8 mouse cellular contexts compared by ENCODE assay signal in the genomic region with DNA sequence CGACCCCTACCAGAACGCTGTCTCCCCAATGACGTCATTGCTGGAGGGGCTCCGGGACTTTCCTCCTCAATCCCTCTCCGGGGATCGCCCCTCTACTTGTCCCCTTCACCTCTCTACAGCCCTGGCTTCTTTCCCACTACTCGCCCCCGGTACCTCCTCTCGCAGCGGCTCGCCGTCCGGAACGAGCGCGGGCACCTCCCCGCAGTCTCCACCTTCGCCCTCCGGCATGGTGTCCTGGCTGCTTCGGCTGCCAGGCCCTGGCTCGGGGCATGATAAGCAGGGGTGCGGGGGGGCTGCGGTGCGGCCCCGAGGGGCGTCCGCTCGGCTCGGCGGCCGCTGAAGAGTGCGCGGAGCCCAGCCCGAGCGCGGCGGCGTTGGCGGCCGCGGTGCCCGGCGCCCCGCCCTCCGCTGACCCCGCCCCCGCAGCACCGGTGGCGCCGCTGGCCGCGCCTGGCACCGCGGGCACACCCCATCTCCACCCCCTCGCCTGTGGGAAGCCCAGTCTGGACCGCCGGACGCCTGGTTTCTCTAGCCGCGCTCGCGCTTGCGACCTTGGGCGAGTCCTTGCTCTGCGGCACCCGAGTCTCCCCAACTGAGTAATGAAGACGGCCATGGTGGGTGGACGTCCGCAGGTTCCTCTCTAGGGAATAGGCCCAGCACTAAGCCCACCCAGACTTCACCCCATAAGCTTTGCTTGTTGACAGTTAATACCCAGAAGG. TPM values are rescaled to one million over a fixed set of nuclear protein-coding genes. Genes with fewer than 3 reads are reported as not detected.
DNase-seq lines count a peak whose midpoint lies in the region; ATAC-seq and TF ChIP-seq lines count a peak whose summit lies in the region.

TSS of gene Tmem151a (minus strand) at position 387 of the 719 bp plus-strand sequence.

- H3K4me1 ChIP-seq in heart, embryonic 10.5 days = peaks cover 31% of the 10 kb centered on the region
- H3K4me1 ChIP-seq in embryonic fibroblast, embryonic 13.5 days (ENCODE audit: control insufficient read depth, insufficient read depth, low read length) = no peaks in the 10 kb centered on the region
- peaks cover 8% of the 10 kb centered on the region; the same call in 1 of the 2 replicates for H3K4me1 ChIP-seq in intestine, postnatal 0 days (replicated peaks; ENCODE audit: control insufficient read depth, insufficient read depth, low read length)
- peaks cover 24% of the 10 kb centered on the region for H3K4me1 ChIP-seq in limb, embryonic 12.5 days (replicated peaks)
- peaks cover 11% of the 10 kb centered on the region for H3K4me1 ChIP-seq in neural tube, embryonic 11.5 days (ENCODE audit: control insufficient read depth, insufficient read depth, low read length)

- intact Hi-C loops in heart, postnatal 14 days (cut with DNase I) = no loop called here

- DNase-seq in heart, embryonic 10.5 days (ENCODE audit: low spot score) = no peak
- DNase-seq in heart, postnatal 14 days = no peak
- DNase-seq in ZHBTc4 (ENCODE audit: low read depth, low spot score) = peak; percentile 16
- peak; percentile 16 for DNase-seq in neural tube, embryonic 11.5 days (ENCODE audit: low spot score)
- DNase-seq in yolk sac, embryonic 10.5 days (ENCODE audit: low spot score) = no peak

- 1% methylated on average over 65 of the region's 69 CpGs for WGBS in heart, embryonic 10.5 days
- under 1% methylated on average over 69 of the region's 69 CpGs for WGBS in intestine, postnatal 0 days
- under 1% methylated on average over 68 of the region's 69 CpGs for WGBS in limb, embryonic 12.5 days
- under 1% methylated on average over 59 of the region's 69 CpGs for WGBS in neural tube, embryonic 11.5 days

- 0 out of 2 replicates have a peak within 1 kb of the TSS, but pooled peaks have one; percentile 19 for H3K9ac ChIP-seq in intestine, postnatal 0 days (ENCODE audit: low read depth, low read length)
- peak within 1 kb of the TSS; percentile 60 for H3K9ac ChIP-seq in limb, embryonic 12.5 days (replicated peaks)
- H3K9ac ChIP-seq in neural tube, embryonic 11.5 days (ENCODE audit: low read length) = peak within 1 kb of the TSS; percentile 42

- peak within 1 kb of the TSS; percentile 69 for H3K4me3 ChIP-seq in heart, embryonic 10.5 days
- H3K4me3 ChIP-seq in embryonic fibroblast, embryonic 13.5 days (ENCODE audit: insufficient read depth, low read length) = peak within 1 kb of the TSS; percentile 34
- H3K4me3 ChIP-seq in intestine, postnatal 0 days (ENCODE audit: low read depth, low read length) = peak within 1 kb of the TSS; percentile 53
- peak within 1 kb of the TSS; percentile 49 for H3K4me3 ChIP-seq in limb, embryonic 12.5 days (replicated peaks)
- H3K4me3 ChIP-seq in neural tube, embryonic 11.5 days (ENCODE audit: low read depth, low read length) = peak within 1 kb of the TSS; percentile 42

- TF ChIP-seq CTCF in embryonic fibroblast, embryonic 13.5 days (IDR thresholded peaks at IDR 0.05; ENCODE audit: borderline replicate concordance, insufficient read depth, low read length) = no peak
- TF ChIP-seq CTCF in intestine, postnatal 0 days (IDR thresholded peaks at IDR 0.05; ENCODE audit: low read depth) = no peak

- ATAC-seq in intestine, postnatal 0 days = no peak
- no peak for ATAC-seq in limb, embryonic 12.5 days (ENCODE audit: insufficient number of reproducible peaks, insufficient read depth, low FRiP score, low TSS enrichment, low read depth)
- ATAC-seq in neural tube, embryonic 11.5 days (ENCODE audit: insufficient read depth, low FRiP score, low TSS enrichment) = no peak

- TF ChIP-seq POLR2A in embryonic fibroblast, embryonic 13.5 days (IDR thresholded peaks at IDR 0.05; ENCODE audit: low read depth, low read length) = no peak

- H3K27ac ChIP-seq in heart, embryonic 10.5 days = peak within 1 kb of the TSS; percentile 48
- H3K27ac ChIP-seq in embryonic fibroblast, embryonic 13.5 days (ENCODE audit: insufficient read depth, low read length) = no peak within 1 kb of the TSS
- no peak within 1 kb of the TSS for H3K27ac ChIP-seq in intestine, postnatal 0 days (ENCODE audit: low read depth, low read length)
- no peak within 1 kb of the TSS for H3K27ac ChIP-seq in limb, embryonic 12.5 days
- H3K27ac ChIP-seq in neural tube, embryonic 11.5 days (ENCODE audit: low read depth, low read length) = no peak within 1 kb of the TSS

- peak within 1 kb of the TSS; percentile 84 for H3K4me2 ChIP-seq in intestine, postnatal 0 days (replicated peaks; ENCODE audit: low read depth)
- H3K4me2 ChIP-seq in limb, embryonic 12.5 days = peak within 1 kb of the TSS; percentile 79
- H3K4me2 ChIP-seq in neural tube, embryonic 11.5 days (ENCODE audit: low read depth) = peak within 1 kb of the TSS; percentile 61

- H3K9me3 ChIP-seq in heart, embryonic 10.5 days = no peaks in the 10 kb centered on the region
- H3K9me3 ChIP-seq in intestine, postnatal 0 days (ENCODE audit: control insufficient read depth) = no peaks in the 10 kb centered on the region
- H3K9me3 ChIP-seq in limb, embryonic 12.5 days = no peaks in the 10 kb centered on the region
- no peaks in the 10 kb centered on the region for H3K9me3 ChIP-seq in neural tube, embryonic 11.5 days (ENCODE audit: control insufficient read depth, low read length)

- H3K36me3 ChIP-seq in heart, embryonic 10.5 days = peaks cover 8% of the 10 kb centered on the region
- H3K36me3 ChIP-seq in intestine, postnatal 0 days (ENCODE audit: control insufficient read depth, insufficient read depth) = peaks cover 8% of the 10 kb centered on the region
- peaks cover 7% of the 10 kb centered on the region for H3K36me3 ChIP-seq in limb, embryonic 12.5 days
- H3K36me3 ChIP-seq in neural tube, embryonic 11.5 days (ENCODE audit: control insufficient read depth, insufficient read depth, low read length) = no peaks in the 10 kb centered on the region

- peaks cover 62% of the 10 kb centered on the region for H3K27me3 ChIP-seq in heart, embryonic 10.5 days (ENCODE audit: insufficient read depth, poor library complexity, severe bottlenecking)
- H3K27me3 ChIP-seq in intestine, postnatal 0 days (replicated peaks; ENCODE audit: control insufficient read depth, insufficient read depth, low read length) = peaks cover 55% of the 10 kb centered on the region
- H3K27me3 ChIP-seq in limb, embryonic 12.5 days = peaks cover 67% of the 10 kb centered on the region
- H3K27me3 ChIP-seq in neural tube, embryonic 11.5 days (ENCODE audit: control insufficient read depth, insufficient read depth, low read length) = peaks cover 61% of the 10 kb centered on the region

RNA-seq across cellular contexts. Expression of gene Tmem151a, which starts in this region (rescaled TPM):
- polyA plus RNA-seq in heart, embryonic 10.5 days (2016; fragmentation: Nextera tagmentation; extraction: Ambion mirVana) = 6.4 and 7.6 TPM in 2 replicates
- total RNA-seq in heart, postnatal 14 days (2021) = 1 to 10 TPM; 2.7 to 2.8 TPM
- polyA plus RNA-seq in embryonic fibroblast, embryonic 13.5 days (2011; ENCODE audit: insufficient read length, low read depth, missing spikeins) = 6.0 and 7.2 TPM in 2 replicates
- polyA plus RNA-seq in intestine, postnatal 0 days (2015; fragmentation: Nextera tagmentation; extraction: Ambion mirVana) = 4.0 TPM in 2 replicates
- 2.3 and 2.8 TPM in 2 replicates for polyA plus RNA-seq in limb, embryonic 12.5 days (2016; fragmentation: Nextera tagmentation; extraction: Ambion mirVana)
- 1.8 and 2.0 TPM in 2 replicates for polyA plus RNA-seq in neural tube, embryonic 11.5 days (2014; fragmentation: Nextera tagmentation; extraction: Ambion mirVana)

Comparison
In these comparisons a context has a peak if more than half of its experiments do, and no peak if none do; other contexts are left out.
1. DNase-seq: peak in ZHBTc4 (single experiment) and neural tube, embryonic 11.5 days (single experiment); none in heart, embryonic 10.5 days (single experiment), heart, postnatal 14 days (0 of 2) and yolk sac, embryonic 10.5 days (single experiment).
2. Peak in every context shown above with its lines, with median percentiles within 50 percentile points of each other: H3K4me3 ChIP-seq, H3K4me2 ChIP-seq and H3K9ac ChIP-seq.